Mouse (Mus musculus) ES-E14 (cell line): Measurements from ENCODE around the gene Gm20521. TPM values are rescaled to one million over a fixed set of nuclear protein-coding genes. Genes with fewer than 3 reads are reported as not detected.
"Not testable (repeated sequence)": the region's sequence is repeated elsewhere in the genome, so short reads cannot be mapped to it uniquely, and the experiment has no call there.

ENCODE experiments used
- DNase-seq: peaks from one replicate; pipeline ENCODE4 v3.0.0-alpha.2; 2013; ENCODE audit warnings: low read depth, low spot score
- H3K27ac ChIP-seq: 2 replicates; pipeline ENCODE4 v1.5.1; 2012; ENCODE audit warnings: low read depth, mild to moderate bottlenecking, low read length, moderate library complexity, mixed read lengths; ENCODE audit not compliant: poor library complexity, insufficient read depth, severe bottlenecking
- H3K36me3 ChIP-seq: 2 replicates; pipeline ENCODE4 v1.6.1; 2012; ENCODE audit warnings: mild to moderate bottlenecking, low read length, moderate library complexity, mixed read lengths; ENCODE audit not compliant: control insufficient read depth, poor library complexity, insufficient read depth, severe bottlenecking
- H3K4me1 ChIP-seq, 2 experiments: fragments of 150-350 bp in 1 of 2; sonication (generic) in 1 of 2; 2 replicates each; pipeline ENCODE4 v1.6.1; 2012; ENCODE audit warnings: low read length in 2 of 2, mild to moderate bottlenecking in 1 of 2, mixed read lengths in 1 of 2; ENCODE audit not compliant: control insufficient read depth in 2 of 2, insufficient read depth in 2 of 2, poor library complexity in 1 of 2
- H3K4me3 ChIP-seq, 2 experiments: fragments of 150-350 bp in 1 of 2; sonication (generic) in 1 of 2; 2 replicates each; pipeline ENCODE4 v1.5.1; 2012; ENCODE audit warnings: low read length in 2 of 2, low read depth in 1 of 2, mild to moderate bottlenecking in 1 of 2, mixed read lengths in 1 of 2; ENCODE audit not compliant: insufficient read depth in 1 of 2, poor library complexity in 1 of 2, severe bottlenecking in 1 of 2
- H3K9ac ChIP-seq: 2 replicates; pipeline ENCODE4 v1.6.1; 2012; ENCODE audit warnings: low read depth, mild to moderate bottlenecking, low read length, mixed read lengths; ENCODE audit not compliant: poor library complexity, insufficient read depth, severe bottlenecking
- H3K9me3 ChIP-seq: fragments of 150-350 bp; sonication (generic); 2 replicates; pipeline ENCODE4 v1.6.1; 2012; ENCODE audit warnings: low read depth, mild to moderate bottlenecking, low read length; ENCODE audit not compliant: control insufficient read depth, insufficient read depth
- CHD2 ChIP-seq: IDR thresholded peaks from 2 replicates; pipeline ENCODE4 v1.6.1; 2014; ENCODE audit warnings: mild to moderate bottlenecking, low read depth, low read length, inconsistent platforms
- HCFC1 ChIP-seq: IDR thresholded peaks from 2 replicates; pipeline ENCODE4 v1.6.1; 2012; ENCODE audit warnings: low read length, inconsistent platforms, borderline replicate concordance; ENCODE audit not compliant: insufficient read depth
- MAFK ChIP-seq: IDR thresholded peaks from 2 replicates; pipeline ENCODE4 v1.6.1; 2014; ENCODE audit warnings: mild to moderate bottlenecking, low read depth, low read length, inconsistent platforms; ENCODE audit not compliant: insufficient read depth
- ZC3H11A ChIP-seq: IDR thresholded peaks from 2 replicates; pipeline ENCODE4 v1.6.1; 2012; ENCODE audit warnings: low read depth, mild to moderate bottlenecking, inconsistent platforms, low read length, borderline replicate concordance
- ZNF384 ChIP-seq: IDR thresholded peaks from 2 replicates; pipeline ENCODE4 v1.6.1; 2012; ENCODE audit warnings: low read depth, low read length, inconsistent platforms
- in situ Hi-C, 2 experiments: fragments of 600-800 bp; cut with MboI; formaldehyde crosslinking; loops; one replicate each; pipeline ENCODE4 v1.15.1; 2025; ENCODE audit warnings: low sequenced_read_pairs in 2 of 2, inconsistent platforms in 1 of 2; ENCODE audit not compliant: unreplicated experiment in 2 of 2
- total RNA-seq: library from RNA; depleted of rRNA; stranded (reverse); fragments of 300-350 nt; gene quantifications from 2 replicates; pipeline ENCODE4 v1.2.3, GENCODE M21; 2012; rRNA removed

The Gm20521 gene
- total RNA-seq, 1 experiment: 0.71 TPM

DNA sequence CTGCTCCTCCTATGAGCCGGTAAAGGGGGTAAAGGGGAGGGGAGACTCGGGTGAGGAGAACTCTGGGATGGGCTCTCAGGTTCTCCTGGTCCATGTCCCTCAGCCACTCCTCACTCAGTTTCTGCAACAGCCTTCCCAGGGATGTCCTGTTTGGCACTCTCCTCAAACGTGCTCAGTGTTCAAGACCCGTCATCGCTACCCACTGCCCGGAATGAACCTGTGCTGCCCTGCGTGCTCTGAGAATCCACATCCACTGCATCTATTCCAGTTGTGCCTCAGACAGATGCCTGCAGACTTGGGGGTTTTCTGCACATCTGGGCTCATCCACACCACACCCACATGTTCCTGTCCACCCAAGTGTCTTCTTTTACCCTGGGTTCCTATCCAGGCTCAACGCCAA is 59.2 kb downstream of the Gm20521 start:
- H3K36me3 ChIP-seq: no peaks in the 10 kb centered on the region

DNA sequence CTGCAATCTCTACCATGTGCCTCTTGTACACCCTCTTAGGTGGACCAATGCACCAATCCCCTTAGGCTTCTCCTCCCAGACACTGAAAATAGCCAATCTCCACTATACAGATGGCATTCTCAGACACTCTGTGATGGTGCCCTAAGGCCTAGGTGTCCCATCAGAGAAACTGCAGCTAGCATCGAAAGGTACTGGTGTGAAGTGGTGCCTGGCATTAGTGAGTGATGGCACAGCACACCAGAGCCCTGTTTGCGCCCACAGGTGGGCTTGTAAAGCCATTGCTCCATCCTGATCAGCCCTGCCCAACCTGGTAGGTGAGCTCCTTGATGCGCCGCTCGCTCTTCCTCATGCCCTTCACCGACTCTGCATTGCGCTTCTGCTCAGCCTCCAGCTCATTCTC is 60.7 kb downstream of the Gm20521 start:
- no peak overlapping the region for H3K4me3 ChIP-seq
- TF ChIP-seq HCFC1 (no peak), ZC3H11A (no peak)
- H3K27ac ChIP-seq: no peak overlapping the region
- H3K9me3 ChIP-seq: no peaks in the 10 kb centered on the region
- no peak overlapping the region for H3K9ac ChIP-seq
- in situ Hi-C loops: no loop called here
- H3K4me1 ChIP-seq: peaks cover 3 to 6% of the 10 kb centered on the region in 2 experiments; a peak in 2 of 4 replicates
- H3K36me3 ChIP-seq: no peaks in the 10 kb centered on the region
- no peak for DNase-seq

More for the DNA sequence above, 59.2 kb downstream of the Gm20521 start:
- TF ChIP-seq CHD2 (no peak), ZNF384 (no peak), HCFC1 (no peak), ZC3H11A (no peak), MAFK (no peak)
- DNase-seq: no peak
- H3K9ac ChIP-seq: no peak overlapping the region
- peaks cover 3 to 9% of the 10 kb centered on the region in 2 experiments; a peak in 2 of 4 replicates for H3K4me1 ChIP-seq
- no peak overlapping the region for H3K4me3 ChIP-seq
- no peak overlapping the region for H3K27ac ChIP-seq
- in situ Hi-C loops: no loop called here
- H3K9me3 ChIP-seq: no peaks in the 10 kb centered on the region

- no peak for DNase-seq
- Histone ChIP-seq H3K27ac (no peak overlapping the region), H3K9me3 (no peaks in the 10 kb centered on the region), H3K9ac (no peak overlapping the region), H3K36me3 (no peaks in the 10 kb centered on the region), H3K4me1 (peaks cover under 1 to 3% of the 10 kb centered on the region in 2 experiments; a peak in 1 of 4 replicates), H3K4me3 (no peak overlapping the region)
- in situ Hi-C loops: no loop called here
- no peak for TF ChIP-seq MAFK
- no peak for TF ChIP-seq ZNF384
- no peak for TF ChIP-seq CHD2
- TF ChIP-seq HCFC1: no peak
- no peak for TF ChIP-seq ZC3H11A
Measured at GRCm38 (mm10) chr14:54944939-54945338, 61.7 kb downstream of the Gm20521 start.

- H3K4me3 ChIP-seq: no peak overlapping the region
- H3K27ac ChIP-seq: no peak overlapping the region
- DNase-seq: no peak
- in situ Hi-C loops: no loop called here
- H3K9ac ChIP-seq: no peak overlapping the region
- H3K4me1 ChIP-seq: no peaks in the 10 kb centered on the region; a peak in 1 of 4 replicates
- H3K9me3 ChIP-seq: no peaks in the 10 kb centered on the region
- TF ChIP-seq MAFK (peak; percentile 67), HCFC1 (no peak)
- H3K36me3 ChIP-seq: no peaks in the 10 kb centered on the region
Measured at GRCm38 (mm10) chr14:54945975-54946704, 62.9 kb downstream of the Gm20521 start.

- in situ Hi-C loops, H3K9me3 ChIP-seq, H3K4me3 ChIP-seq, H3K36me3 ChIP-seq, H3K9ac ChIP-seq, DNase-seq, H3K4me1 ChIP-seq, H3K27ac ChIP-seq: not testable (repeated sequence)
Measured at GRCm38 (mm10) chr14:54947008-54947407, 63.8 kb downstream of the Gm20521 start.

Other genes with a start within 250 kb of the Gm20521 start
- gene Gm17606, start 242.5 kb upstream of the Gm20521 start, total RNA-seq: not detected in 2 replicates
- 3.2 and 6.3 TPM in 2 replicates for gene Cdh24, start 242.1 kb upstream of the Gm20521 start, total RNA-seq
- gene 1700123O20Rik, start 197.2 kb upstream of the Gm20521 start, total RNA-seq: 26.7 and 34.3 TPM in 2 replicates
- gene Acin1, start 196.5 kb upstream of the Gm20521 start, total RNA-seq: 121 and 196 TPM in 2 replicates
- gene Gm29776, start 184.6 kb upstream of the Gm20521 start, total RNA-seq: 0.09 and 0.26 TPM in 2 replicates
- gene Cebpe, start 171.3 kb upstream of the Gm20521 start, total RNA-seq: 0.26 TPM in 1 of 2 replicates, not detected in the other
- 0.36 and 0.48 TPM in 2 replicates for gene Slc7a8, start 101.5 kb upstream of the Gm20521 start, total RNA-seq
- gene Rnf212b, start 69.3 kb upstream of the Gm20521 start, total RNA-seq: 1.5 and 1.9 TPM in 2 replicates
- 2.5 and 3.9 TPM in 2 replicates for gene Homez, start 12.5 kb upstream of the Gm20521 start, total RNA-seq
- gene Ppp1r3e, start 5.9 kb upstream of the Gm20521 start, total RNA-seq: 0.62 and 0.74 TPM in 2 replicates
- gene Bcl2l2, start 64 bp upstream of the Gm20521 start, total RNA-seq: 7.7 and 9.4 TPM in 2 replicates
- gene Pabpn1, start 9.1 kb downstream of the Gm20521 start, total RNA-seq: 76.8 and 117 TPM in 2 replicates
- gene Slc22a17, start 29.7 kb downstream of the Gm20521 start, total RNA-seq: 5.2 and 16.2 TPM in 2 replicates
- gene Efs, start 42.7 kb downstream of the Gm20521 start, total RNA-seq: 10.8 and 28.3 TPM in 2 replicates
- 0.27 and 0.74 TPM in 2 replicates for gene Il25, start 49.3 kb downstream of the Gm20521 start, total RNA-seq
- gene Cmtm5, start 52.8 kb downstream of the Gm20521 start, total RNA-seq: 0.74 TPM in 1 of 2 replicates, not detected in the other
- gene Myh6, start 83.5 kb downstream of the Gm20521 start, total RNA-seq: 7.1 and 8.8 TPM in 2 replicates
- gene Gm17428, start 93.5 kb downstream of the Gm20521 start, total RNA-seq: not detected in 2 replicates
- 3.2 and 3.3 TPM in 2 replicates for gene Myh7, start 111.2 kb downstream of the Gm20521 start, total RNA-seq
- 53.5 and 90.9 TPM in 2 replicates for gene Ngdn, start 132.0 kb downstream of the Gm20521 start, total RNA-seq
- 9.4 and 12.4 TPM in 2 replicates for gene Zfhx2, start 208.9 kb downstream of the Gm20521 start, total RNA-seq
- gene Thtpa, start 211.3 kb downstream of the Gm20521 start, total RNA-seq: 7.9 and 11.9 TPM in 2 replicates
- gene Ap1g2, start 223.2 kb downstream of the Gm20521 start, total RNA-seq: 5.9 and 14.1 TPM in 2 replicates
- 1.7 and 3.8 TPM in 2 replicates for gene Jph4, start 233.5 kb downstream of the Gm20521 start, total RNA-seq